Mouse (Mus musculus): ENCODE data around the gene P2rx1.

Gene P2rx1

GRCm38 (mm10) chr11:72998771-72999170 lies at the start of gene P2rx1:
Gene P2rx1, plus strand, starts transcription at chr11:72999103.
- DNase-seq = peak in 1 of 2 experiments; percentile 25

DNA sequence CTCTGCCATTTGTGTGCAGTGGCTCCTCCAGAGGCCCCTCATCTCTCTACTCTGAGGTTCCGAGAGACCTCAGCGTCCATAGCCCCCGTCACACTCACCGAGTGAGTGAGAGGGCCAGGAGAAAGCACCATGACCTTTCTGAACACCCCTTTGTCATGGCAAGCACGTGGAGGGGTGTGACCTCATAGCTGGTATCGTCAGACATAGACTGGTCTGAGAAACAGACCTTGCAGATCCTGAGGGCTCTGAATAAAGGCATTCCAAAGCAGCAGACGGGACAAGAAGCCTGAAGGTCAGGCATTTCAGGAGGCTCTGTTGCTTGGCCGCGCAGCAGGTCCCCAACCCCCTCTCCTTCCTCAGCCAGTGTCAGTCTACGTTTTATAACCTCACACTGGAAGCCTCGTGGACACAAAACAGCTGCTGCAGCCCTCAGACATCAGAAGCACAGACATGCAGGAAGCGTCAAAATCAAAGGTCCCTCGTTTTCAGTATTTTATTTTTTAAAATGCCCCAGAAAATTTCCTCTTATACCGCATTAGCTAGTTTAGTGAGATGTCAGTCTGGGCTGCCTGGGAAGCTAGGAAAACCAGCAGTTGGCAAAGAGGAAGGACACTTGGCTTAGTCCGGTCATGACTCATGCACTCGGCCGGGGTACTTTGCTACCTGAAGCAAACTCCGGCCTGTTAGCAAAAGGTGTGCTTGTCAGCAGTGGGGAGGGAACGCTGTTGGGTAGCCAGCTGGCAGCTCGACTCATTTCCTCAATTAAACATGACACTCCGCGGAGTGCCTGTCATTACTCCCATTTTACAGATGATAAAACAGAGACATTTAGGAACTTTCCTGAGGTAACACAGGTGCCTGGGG lies 47.5 kb upstream of the P2rx1 start:
- DNase-seq = peak; percentile 32 to 62

DNA sequence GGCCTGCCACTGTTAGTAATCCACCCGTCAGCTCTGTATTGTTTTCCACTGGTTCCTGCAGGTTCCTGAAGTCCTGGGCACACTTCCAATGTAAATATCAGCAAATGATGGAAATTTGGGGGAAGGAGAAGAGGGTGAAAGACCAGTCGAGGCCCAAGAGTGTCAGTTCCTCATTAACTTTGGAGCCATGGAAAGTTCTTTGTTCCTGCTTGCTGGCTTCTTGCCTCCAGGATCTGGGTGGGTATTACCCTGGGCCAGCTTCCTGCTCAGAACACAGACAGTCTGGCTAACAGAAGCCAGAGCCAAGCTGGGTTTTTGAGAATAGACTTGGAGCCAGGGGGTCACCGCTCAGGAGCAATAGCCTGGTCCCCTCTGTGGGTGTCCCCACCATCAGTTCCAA lies 46.7 kb upstream of the P2rx1 start:
- peak; percentile 50 to 77 for DNase-seq

- DNase-seq = no peak
Observed at GRCm38 (mm10) chr11:72952697-72953096, 46.2 kb upstream of the P2rx1 start.

DNA sequence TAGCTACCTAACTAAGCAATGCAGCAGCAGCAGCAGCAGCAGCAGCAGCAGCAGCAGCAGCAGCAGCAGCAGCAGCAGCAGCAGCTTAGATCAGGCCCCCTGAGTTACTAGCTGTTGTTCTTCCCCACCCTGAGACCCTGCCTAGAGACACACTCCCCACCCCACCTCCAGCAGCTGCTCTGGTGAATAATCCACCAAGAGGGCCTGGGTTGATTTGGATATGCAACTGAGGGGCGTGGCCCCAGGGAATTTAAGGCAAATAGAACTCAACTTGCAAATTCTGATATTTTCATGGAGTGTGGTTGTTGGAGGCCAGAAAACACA lies 45.8 kb upstream of the P2rx1 start:
- no peak for DNase-seq

DNA sequence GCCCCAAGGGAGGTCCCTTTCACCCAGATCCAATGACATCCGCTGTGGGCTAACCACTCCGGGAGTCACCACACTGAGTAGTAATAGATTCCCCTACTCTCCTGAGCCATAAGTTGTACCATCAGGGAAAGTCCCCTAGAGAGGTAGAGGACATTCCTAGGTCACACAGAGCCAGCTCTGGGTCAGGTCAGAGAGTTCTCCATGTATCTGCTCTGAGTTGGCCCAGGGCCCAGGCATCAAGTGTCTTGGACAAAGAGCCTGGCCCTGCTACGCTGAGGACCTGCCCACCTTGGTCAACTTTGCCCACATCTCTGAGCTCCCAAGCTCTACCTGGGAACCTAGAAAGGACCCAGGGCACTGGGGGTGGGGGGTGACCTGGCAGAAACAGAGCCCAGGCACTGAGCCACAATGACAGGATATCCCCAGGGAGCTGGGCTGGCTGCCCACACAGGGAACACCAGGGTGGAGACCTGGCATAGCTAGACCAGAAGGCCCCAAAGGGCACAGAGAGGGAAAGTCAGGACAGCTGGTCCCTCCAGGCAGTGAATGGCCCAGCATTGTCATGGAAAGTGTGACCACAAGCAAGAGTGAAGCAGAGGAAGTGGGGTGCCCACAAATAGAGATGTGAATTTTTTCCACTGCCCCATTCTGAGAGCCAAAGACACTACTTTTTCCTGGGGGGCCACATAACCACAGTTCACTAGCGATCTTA lies 45.3 kb upstream of the P2rx1 start:
- DNase-seq = peak; percentile 76 to 90

DNA sequence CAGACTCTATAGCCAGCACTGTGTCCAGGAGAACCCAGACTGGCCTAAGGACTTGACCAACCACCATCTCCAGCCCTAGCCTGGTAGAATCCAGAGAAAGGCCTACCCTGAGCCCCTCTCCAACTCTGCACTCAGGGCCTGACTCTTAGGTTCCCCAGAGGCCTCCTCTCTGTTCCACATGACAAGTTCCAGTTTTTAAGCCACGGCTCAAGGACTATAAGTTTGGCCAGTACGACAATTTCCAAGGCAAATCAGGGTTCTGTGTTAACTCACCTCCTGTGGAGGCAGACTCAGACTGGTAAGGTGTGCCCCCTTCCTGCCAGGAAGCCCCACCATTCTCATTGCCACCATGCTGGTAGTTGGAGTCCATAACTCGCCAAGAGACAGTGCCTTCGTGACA lies 44.7 kb upstream of the P2rx1 start:
- DNase-seq = no peak

DNA sequence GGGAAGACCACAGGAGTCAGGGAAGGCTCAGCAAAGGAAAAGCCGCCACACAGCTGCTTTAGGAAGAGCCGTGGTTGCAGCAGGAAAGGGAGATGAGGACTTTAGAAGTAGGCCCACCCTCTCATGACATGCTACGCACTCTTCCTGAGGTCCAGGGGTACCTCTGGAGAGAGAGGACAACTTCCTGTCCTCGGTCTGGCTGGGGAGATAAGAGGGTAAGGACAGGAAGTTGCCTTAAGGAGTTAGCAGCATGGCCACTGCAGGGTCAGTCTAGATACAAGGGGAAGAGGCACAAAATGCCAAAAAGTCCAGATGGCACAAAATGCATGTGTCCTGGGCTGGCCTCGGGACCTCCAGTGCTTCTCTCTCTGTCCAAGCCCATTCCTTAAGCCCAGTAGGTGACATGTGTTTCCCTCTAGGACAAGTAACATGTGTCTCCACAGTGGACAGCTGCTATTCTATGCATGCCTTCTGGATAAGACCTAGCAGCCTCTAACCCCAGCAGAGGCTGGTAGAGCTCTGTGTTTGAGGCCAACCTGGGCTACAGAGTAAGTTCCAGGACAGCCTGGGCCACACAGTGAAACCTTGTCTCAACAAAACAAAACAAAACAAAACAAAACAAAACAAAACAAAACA lies 43.4 kb upstream of the P2rx1 start:
- peak; percentile 23 to 65 for DNase-seq

GRCm38 (mm10) chr11:72957318-72957717 lies 41.6 kb upstream of the P2rx1 start:
- DNase-seq = no peak

GRCm38 (mm10) chr11:72959924-72960679 lies 38.8 kb upstream of the P2rx1 start:
- no peak for DNase-seq

DNA sequence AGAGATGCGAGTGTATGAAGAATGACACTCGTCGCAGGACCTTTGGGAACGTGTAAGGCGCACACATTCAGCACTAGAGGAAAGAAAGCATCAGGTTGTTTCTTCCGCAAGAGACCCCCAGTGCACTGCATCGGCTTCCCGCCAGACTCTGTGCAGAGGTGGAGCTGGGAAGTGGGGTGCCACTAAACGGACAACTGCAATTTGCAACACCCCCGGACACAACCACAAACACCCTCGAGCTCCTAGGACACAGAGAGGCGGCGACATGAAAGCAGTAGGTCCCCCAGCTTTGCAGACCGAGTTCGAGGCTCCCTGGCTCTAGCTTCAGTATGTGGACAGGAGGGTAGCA lies 38.2 kb upstream of the P2rx1 start:
- no peak for DNase-seq

DNA sequence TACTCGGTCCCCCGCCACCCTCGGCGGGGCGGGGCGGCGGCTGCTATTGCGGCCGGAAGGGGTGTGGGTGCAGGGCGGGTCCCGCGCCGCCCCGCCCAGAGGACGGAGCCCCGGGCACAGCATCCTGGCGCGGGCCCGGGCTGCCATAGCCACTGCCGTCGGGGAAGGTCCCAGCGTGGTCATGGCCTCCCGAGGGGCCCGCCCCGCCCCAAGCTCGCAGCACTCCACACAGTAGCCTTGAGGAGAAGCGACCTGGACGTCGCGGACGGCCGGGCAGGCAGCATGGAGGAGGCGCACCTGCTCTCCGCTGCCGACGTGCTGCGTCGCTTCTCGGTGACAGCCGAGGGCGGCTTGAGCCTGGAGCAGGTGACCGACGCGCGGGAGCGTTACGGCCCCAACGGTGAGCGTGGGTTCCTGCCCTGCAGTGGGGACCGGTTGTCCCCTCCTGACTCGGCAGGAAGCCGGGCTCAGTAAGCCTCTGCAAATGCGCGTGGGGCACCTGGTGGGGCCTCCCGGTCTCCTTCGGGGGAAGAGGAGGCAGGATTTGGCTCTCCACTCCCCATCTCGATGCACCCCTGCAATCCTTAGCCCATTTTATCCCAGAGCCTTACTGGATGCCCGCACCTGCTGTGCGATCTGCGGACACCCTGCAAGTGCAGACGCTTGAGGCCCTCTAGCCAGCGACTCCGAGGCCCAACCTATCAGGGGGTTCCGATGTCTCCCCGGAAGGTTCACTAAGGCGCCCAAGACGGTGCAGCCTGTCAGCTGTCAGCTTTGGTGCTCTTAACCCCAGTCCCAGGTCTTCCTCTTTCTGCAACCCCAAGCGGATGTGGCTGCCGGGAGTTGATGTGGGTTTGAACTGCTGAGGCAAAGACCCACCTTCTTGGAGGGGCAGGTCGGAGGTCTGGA lies 37.6 kb upstream of the P2rx1 start, which contains the start of gene Atp2a3:
TSS of gene Atp2a3 (plus strand) at position 98 of the 909 bp plus-strand sequence.
- DNase-seq = peak; percentile 16 to 59

DNA sequence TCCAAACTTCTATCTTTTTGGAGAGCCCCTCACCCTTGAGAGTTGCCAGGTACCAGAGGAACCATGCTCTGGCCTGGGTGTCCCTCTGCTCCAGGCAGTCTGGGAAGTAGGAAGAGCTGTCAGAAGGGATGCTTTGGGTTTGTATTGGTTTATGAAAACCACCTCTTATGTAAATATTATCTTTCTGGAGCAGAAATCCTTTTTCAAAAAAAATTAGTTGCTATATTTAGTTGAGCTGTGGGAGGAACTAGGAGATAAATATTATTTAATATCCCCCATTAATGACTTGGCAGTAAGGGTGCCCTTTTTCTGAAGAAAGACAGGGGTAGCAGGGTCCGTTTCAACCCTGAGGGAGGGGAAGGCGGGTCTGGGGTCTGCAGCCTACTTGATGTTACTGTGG lies 36.5 kb upstream of the P2rx1 start:
- no peak for DNase-seq

DNA sequence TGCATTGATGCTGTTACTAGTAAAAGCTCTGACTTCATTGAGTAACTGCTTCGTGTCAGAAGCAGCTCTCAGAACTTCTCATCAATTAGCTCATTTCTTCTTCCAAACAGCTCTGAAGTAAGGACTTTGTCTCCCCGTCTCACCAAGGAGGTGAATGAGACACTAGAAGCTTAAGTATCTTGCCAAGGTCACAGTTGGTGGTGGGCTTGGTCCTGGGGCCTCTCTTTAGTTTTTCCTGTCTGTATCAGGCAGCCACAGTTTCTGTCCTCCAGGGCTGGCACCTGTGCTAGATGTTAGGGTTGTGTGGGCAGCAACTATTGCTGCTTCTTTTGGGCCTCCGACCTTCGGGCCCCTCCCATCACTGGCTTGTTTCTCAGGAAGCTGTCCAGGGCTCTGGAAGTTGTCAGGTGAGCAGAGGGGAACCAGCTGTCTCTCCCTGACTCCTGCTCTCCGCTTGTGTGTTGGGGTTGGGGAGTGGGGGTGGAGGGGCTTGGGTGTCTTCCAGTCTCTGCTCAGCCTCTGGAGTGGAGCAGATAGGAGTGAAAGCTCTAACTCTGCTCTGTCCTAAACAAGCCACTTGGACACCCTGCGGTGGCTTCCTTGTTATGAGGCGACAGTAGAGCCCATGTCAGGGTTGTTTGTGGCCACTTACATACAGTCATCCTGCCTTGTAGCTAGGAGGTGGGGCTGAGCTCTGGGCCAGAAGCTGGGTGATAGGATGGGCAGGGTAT lies 35.7 kb upstream of the P2rx1 start:
- no peak for DNase-seq

GRCm38 (mm10) chr11:72963789-72964294 lies 35.1 kb upstream of the P2rx1 start:
- no peak for DNase-seq

GRCm38 (mm10) chr11:72974995-72975503 lies 23.9 kb upstream of the P2rx1 start:
- DNase-seq = no peak

DNA sequence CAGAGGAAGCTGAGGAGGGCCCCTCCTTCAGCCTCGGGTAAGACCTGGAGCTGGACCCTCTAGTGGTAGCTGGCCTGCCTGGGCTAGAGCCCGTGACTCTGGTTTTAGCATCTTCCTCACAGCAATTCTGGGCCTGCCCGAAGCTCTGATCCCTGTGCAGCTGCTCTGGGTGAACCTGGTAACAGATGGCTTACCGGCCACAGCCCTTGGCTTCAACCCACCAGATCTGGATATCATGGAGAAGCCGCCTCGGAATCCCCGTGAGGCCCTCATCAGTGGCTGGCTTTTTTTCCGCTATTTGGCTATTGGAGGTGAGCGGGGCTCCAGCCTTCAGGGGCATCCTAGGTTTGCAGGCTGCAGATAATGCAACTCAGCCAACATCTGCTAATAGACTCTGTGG lies 16.4 kb upstream of the P2rx1 start:
- DNase-seq = no peak

DNA sequence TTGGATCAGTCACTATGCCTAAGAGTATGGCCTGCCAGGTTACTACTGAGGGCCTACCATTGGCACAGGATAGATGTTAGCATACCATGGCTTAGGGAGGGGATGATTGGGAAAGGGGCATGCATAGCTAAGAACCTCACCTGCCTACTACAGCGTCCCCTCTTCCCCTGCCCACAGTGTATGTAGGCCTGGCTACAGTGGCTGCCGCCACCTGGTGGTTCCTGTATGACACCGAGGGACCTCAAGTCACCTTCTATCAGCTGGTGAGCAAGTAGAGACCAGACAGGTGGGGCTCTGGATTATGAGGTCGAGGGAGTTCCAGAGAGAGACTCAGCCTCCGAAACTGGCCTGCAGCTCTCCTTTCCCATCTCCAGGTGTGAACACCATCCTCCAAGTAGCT lies 15.6 kb upstream of the P2rx1 start:
- DNase-seq = peak in 1 of 2 experiments; percentile 53

GRCm38 (mm10) chr11:72986745-72987144 lies 12.2 kb upstream of the P2rx1 start:
- no peak for DNase-seq

DNA sequence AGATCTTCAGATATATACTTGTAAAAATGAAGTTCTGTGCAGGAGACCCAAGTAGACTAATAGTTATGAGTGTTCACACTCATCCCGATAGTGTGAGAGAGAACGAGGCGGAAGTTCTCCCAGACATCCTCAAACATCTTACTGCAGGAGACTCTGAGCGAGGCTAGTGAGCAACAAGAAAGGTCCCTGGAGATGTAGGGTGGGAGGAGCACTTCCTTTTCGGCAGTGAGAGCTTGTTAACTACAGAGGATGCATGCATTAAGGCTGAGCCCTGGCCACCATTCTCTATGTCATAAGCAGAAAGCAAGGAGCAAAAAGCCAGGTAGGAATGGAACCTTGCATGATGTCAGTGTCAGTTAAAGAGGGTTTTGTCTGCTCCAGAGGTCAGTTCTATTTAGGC lies 11.7 kb upstream of the P2rx1 start:
- DNase-seq = no peak

DNA sequence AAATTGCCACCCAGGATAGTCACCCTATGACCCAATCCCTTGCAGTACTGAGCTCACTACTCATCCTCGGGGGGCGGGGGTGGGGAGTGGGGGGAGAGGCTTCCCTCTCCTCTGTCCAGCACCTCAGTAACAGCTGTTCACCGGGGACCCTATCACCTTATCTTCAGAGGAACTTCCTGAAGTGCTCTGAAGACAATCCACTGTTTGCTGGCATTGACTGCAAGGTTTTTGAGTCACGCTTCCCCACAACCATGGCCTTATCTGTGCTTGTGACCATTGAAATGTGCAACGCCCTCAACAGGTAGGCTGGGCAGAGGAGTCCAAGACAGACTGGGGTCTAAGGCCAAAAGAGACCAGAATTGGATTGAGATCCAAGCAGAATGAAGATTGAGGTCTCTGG lies 11.1 kb upstream of the P2rx1 start:
- DNase-seq = no peak
